Mouse (Mus musculus): ENCODE measurements around the gene Trim27. TPM values are rescaled to one million over a fixed set of nuclear protein-coding genes. Genes with fewer than 3 reads are reported as not detected.

Trim27 gene
- total and polyA plus RNA-seq, 3 experiments: 134 to 198 (median 146) TPM

DNA sequence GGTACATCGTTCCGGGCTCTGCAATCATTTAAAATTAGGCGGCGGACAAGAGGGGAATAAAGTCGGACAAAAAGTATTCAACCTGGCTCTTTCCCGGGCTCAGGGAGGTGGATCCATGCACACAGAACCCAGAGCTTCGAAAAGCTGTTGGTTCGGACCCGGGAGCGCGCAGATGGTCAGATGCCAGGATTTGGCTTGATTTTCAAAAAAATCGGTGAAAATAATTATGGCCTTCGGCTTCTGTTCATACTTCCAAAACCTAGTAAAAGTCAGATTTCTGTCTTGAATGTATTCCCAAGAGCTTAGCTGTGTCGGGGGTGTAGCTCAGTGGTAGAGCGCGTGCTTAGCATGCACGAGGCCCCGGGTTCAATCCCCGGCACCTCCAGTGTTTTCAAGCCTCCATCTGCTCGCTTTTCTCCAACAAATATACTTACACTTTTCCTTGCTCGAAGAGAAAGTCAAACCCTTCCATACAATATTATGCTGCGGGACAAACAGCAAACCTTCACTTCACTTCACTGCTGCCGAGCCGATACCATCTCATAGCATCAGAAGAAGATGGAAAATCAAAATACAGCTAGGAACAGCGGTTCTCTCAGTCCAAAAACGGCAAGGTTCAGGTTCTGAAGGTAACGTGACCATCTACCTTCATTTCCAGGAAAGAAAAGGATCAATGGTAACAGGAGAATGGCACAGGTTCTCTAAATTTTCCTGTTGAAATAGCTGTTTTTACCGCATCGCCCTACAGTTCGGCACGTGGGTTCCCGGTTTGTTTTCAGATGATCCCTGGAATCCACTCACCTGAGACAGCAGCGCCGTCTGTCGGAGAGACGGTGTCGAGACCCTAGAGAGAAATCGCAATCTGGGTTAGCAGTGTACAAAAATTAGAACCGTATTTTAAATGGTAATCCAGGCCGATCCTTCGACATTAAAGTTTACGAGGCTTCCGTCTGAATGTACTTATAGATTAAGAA, 54.8 kb downstream of the Trim27 start (continued):
- TF ChIP-seq USF1 (IDR thresholded peaks at IDR 0.05; ENCODE audit: low read depth, low read length): peak; percentile 56
- TF ChIP-seq JUN (IDR thresholded peaks at IDR 0.05; ENCODE audit: insufficient read depth, low read depth, low read length): 0 out of 2 replicates have a peak, but pooled peaks have one; percentile 13

DNA sequence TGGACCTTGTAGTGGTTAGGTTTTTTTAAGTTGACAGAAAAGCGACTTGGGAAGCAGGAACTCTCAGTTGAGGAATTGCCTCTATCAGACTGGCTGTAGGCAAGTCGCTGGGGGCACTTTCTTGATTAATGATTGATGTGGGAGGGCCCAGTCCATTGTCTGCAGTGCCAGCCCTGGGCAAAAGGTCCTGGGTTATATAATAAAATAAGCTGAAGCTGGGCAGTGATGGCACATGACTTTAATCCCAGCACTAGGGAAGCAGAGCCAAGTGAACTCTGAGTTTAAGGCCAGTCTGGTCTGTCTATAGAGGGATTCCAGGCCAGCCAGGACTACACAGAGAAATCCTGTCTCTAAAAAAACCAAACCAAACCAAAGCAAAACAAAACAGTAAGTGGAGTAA, 57.5 kb downstream of the Trim27 start:
- Histone ChIP-seq H3K4me1 (ENCODE audit: control insufficient read depth in 1 of 2, insufficient read depth in 2 of 2) (peaks cover 3 to 16% of the 10 kb centered on the region in 2 experiments; a peak in 2 of 4 replicates), H3K36me3 (replicated peaks in 1 of 2; ENCODE audit: control insufficient read depth in 1 of 2, insufficient read depth in 1 of 2, low read length in 1 of 2) (no peaks in the 10 kb centered on the region), H3K27ac (ENCODE audit: insufficient read depth, low read depth) (no peak overlapping the region), H3K9ac (ENCODE audit: insufficient read depth, low read depth) (no peak overlapping the region), H3K4me3 (replicated peaks in 1 of 3; ENCODE audit: low read depth in 2 of 3, low read length in 2 of 3, poor library complexity in 1 of 3) (no peak overlapping the region), H3K27me3 (replicated peaks) (peaks cover 28% of the 10 kb centered on the region), H3K9me3 (replicated peaks; ENCODE audit: low read length) (peaks cover 13% of the 10 kb centered on the region), H3K79me2 (replicated peaks; ENCODE audit: control insufficient read depth, extremely low read depth, insufficient read depth, poor library complexity, severe bottlenecking) (no peaks in the 10 kb centered on the region), H3K4me2 (ENCODE audit: insufficient read depth, low read depth, poor library complexity, severe bottlenecking) (no peak overlapping the region)
- dilution Hi-C loops (cut with MboI; ENCODE audit: extremely low pct_ligation_motif_present, extremely low pct_unique_long_range_greater_than_20kb, low sequenced_read_pairs) (no loop called here), in situ Hi-C loops (cut with MboI; ENCODE audit: low pct_ligation_motif_present, low pct_unique_long_range_greater_than_20kb, low sequenced_read_pairs) (loop anchor here (25.0 kb wide), 1 partner anchor 299 kb away; no protein-coding TSS in a partner anchor)
- no peak for DNase-seq (ENCODE audit: extremely low read depth)
- no peak for TF ChIP-seq PAX5 (IDR thresholded peaks at IDR 0.05; ENCODE audit: low read length)
- no peak for TF ChIP-seq ZMIZ1 (IDR thresholded peaks at IDR 0.05; ENCODE audit: low read depth, low read length)
- no peak for TF ChIP-seq BHLHE40 (IDR thresholded peaks at IDR 0.05; ENCODE audit: low read depth, low read length)
- TF ChIP-seq EP300 (IDR thresholded peaks at IDR 0.05; ENCODE audit: low read length): no peak
- no peak for TF ChIP-seq NELFE (IDR thresholded peaks at IDR 0.05; ENCODE audit: low read depth, low read length)
- TF ChIP-seq KAT2A (IDR thresholded peaks at IDR 0.05; ENCODE audit: insufficient replicate concordance, low read length): no peak
- no peak for TF ChIP-seq USF2 (conservative IDR thresholded peaks at IDR 0.05; ENCODE audit: low read depth, low read length)
- no peak for TF ChIP-seq CTCF (conservative IDR thresholded peaks at IDR 0.05 in 1 of 2, IDR thresholded peaks at IDR 0.05 in 1 of 2; ENCODE audit: low read depth in 2 of 2, low read length in 2 of 2)
- no peak for TF ChIP-seq SIN3A (IDR thresholded peaks at IDR 0.05; ENCODE audit: low read length)
- no peak for TF ChIP-seq MAZ (IDR thresholded peaks at IDR 0.05; ENCODE audit: low read depth, low read length)
- TF ChIP-seq GABPA (IDR thresholded peaks at IDR 0.05; ENCODE audit: insufficient replicate concordance, low read depth, low read length): no peak
- no peak for TF ChIP-seq TCF12 (IDR thresholded peaks at IDR 0.05; ENCODE audit: low read depth, low read length)
- no peak for TF ChIP-seq MEF2A (IDR thresholded peaks at IDR 0.05; ENCODE audit: borderline replicate concordance, low read depth, low read length)
- TF ChIP-seq CHD2 (IDR thresholded peaks at IDR 0.05; ENCODE audit: low read length): no peak
- TF ChIP-seq MAFK (IDR thresholded peaks at IDR 0.05; ENCODE audit: insufficient replicate concordance, low read length): no peak

Measured in CH12.LX (cell line).